In the genomic region with DNA sequence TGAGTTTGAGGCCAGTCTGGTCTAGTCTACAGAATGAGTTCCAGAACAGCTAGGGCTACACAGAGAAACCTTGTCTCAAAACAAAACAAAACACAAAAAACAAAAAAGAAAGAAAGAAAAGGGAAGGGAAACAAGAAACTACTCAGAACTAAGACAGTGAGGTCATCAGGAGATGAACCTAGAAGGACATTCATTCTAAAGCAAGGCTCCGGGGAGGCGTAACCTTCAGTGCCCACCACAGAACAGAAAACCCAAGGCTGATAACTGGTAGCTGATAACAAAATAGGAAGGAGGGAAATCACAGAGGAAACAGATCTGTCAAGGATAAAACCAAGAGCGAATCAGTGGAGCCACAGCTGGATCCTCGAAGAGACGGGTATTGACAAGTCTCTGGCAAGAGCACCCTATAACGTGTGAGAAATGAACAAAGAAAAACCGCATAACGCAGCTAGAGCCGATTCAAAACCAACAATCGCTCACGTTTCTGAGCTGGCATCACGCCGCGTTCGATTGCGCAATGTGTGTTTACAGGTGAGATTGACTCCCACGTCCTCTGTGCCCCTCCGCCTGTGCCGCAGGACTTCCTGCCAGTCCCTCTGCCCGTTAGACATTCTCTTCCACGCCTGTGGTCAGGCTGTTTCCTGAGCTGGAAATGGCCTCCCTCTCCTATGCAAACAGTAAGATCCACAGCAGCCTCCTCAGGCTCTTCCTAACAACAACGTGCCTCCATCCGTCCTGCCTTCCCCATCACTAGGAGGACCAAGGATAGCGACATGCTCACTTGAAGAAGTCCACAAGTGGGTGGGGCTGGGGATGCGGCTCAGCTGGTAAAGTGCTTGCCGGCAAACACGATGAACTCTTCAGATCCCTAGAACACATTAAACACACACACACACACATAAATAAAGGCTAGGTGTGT, we compare ENCODE assay signal across 11 mouse cellular contexts. TPM values are rescaled to one million over a fixed set of nuclear protein-coding genes. Genes with fewer than 3 reads are reported as not detected.
DNase-seq lines count a peak whose midpoint lies in the region; ATAC-seq lines count a peak whose summit lies in the region.
"Had no signal": no experiment of that assay in that cellular context is flagged by ENCODE, and none has a peak within 500 bp of the region (broad histone marks: within the 10 kb centered on the region; RNA-seq: fewer than 3 reads in every experiment).

No protein-coding gene starts in this region.

- ATAC-seq in cerebellum, adult (ENCODE audit: insufficient number of reproducible peaks, low FRiP score, low TSS enrichment), result no peak
- no peak for ATAC-seq in heart, embryonic 12.5 days (ENCODE audit: insufficient number of reproducible peaks, low FRiP score)
- ATAC-seq: hindbrain, embryonic 16.5 days had no signal

- DNase-seq in thymus, postnatal 0 days (ENCODE audit: low spot score), result peak; percentile 20
- DNase-seq in thymus, postnatal 10 days (ENCODE audit: low spot score in 2 of 2), result no peak
- peak; percentile 22 for DNase-seq in c-Kit-positive CD71-negative TER-119-negative erythroid progenitor cells, embryonic 14.5 days (ENCODE audit: low read depth)
- DNase-seq in lung, postnatal 14 days, result peak; percentile 49
- DNase-seq in thymus, postnatal 25 days, result peak; percentile 24
- no peak for DNase-seq in kidney, adult 18-20 months

- 0 out of 2 replicates have a peak, but pooled peaks cover 8% of the 10 kb centered on the region for H3K27me3 ChIP-seq in heart, embryonic 12.5 days (replicated peaks)
- H3K27me3 ChIP-seq: embryonic facial prominence, embryonic 13.5 days had no signal

- H3K27ac ChIP-seq in heart, embryonic 12.5 days (ENCODE audit: poor library complexity, severe bottlenecking), result no peak overlapping the region
- H3K27ac ChIP-seq: embryonic facial prominence, embryonic 13.5 days; layer of hippocampus, adult 2 months had no signal

- 49% methylated on average over 27 of the region's 27 CpGs for WGBS in heart, embryonic 12.5 days

- no peak overlapping the region for H3K4me3 ChIP-seq in heart, embryonic 12.5 days
- H3K4me3 ChIP-seq: embryonic facial prominence, embryonic 13.5 days; layer of hippocampus, adult 2 months had no signal

- no peaks in the 10 kb centered on the region for H3K36me3 ChIP-seq in heart, embryonic 12.5 days
- H3K36me3 ChIP-seq: embryonic facial prominence, embryonic 13.5 days had no signal

- no peaks in the 10 kb centered on the region for H3K9me3 ChIP-seq in heart, embryonic 12.5 days (replicated peaks)
- H3K9me3 ChIP-seq: embryonic facial prominence, embryonic 13.5 days had no signal

- H3K4me1 ChIP-seq in heart, embryonic 12.5 days (replicated peaks), result peaks cover 4% of the 10 kb centered on the region

- no peak overlapping the region for H3K4me2 ChIP-seq in heart, embryonic 12.5 days
- H3K4me2 ChIP-seq: embryonic facial prominence, embryonic 13.5 days had no signal

- no peak overlapping the region for H3K9ac ChIP-seq in heart, embryonic 12.5 days
- H3K9ac ChIP-seq: embryonic facial prominence, embryonic 13.5 days had no signal

RNA-seq across cellular contexts. Expression of a gene that starts 13.4 kb away (rescaled TPM):
- 74.8 and 83.2 TPM in 2 replicates for polyA plus RNA-seq in thymus, postnatal 0 days (2015; fragmentation: Nextera tagmentation; extraction: Ambion mirVana)
- polyA plus RNA-seq in heart, embryonic 12.5 days (2016; fragmentation: Nextera tagmentation; extraction: Ambion mirVana), result 58.9 and 68.8 TPM in 2 replicates

RNA-seq across cellular contexts. Expression of a gene that starts 42.8 kb away (rescaled TPM):
- 3.2 and 3.6 TPM in 2 replicates for polyA plus RNA-seq in thymus, postnatal 0 days (2015; fragmentation: Nextera tagmentation; extraction: Ambion mirVana)
- polyA plus RNA-seq in heart, embryonic 12.5 days (2016; fragmentation: Nextera tagmentation; extraction: Ambion mirVana), result 1.7 and 1.9 TPM in 2 replicates

RNA-seq across cellular contexts. Expression of a gene that starts 46.7 kb away (rescaled TPM):
- polyA plus RNA-seq in thymus, postnatal 0 days (2015; fragmentation: Nextera tagmentation; extraction: Ambion mirVana), result 66.2 and 66.9 TPM in 2 replicates
- 39.3 and 44.8 TPM in 2 replicates for polyA plus RNA-seq in heart, embryonic 12.5 days (2016; fragmentation: Nextera tagmentation; extraction: Ambion mirVana)

Comparison
In these comparisons a context has a peak if more than half of its experiments do, and no peak if none do; other contexts are left out.
1. DNase-seq: peak in thymus, postnatal 0 days (single experiment), c-Kit-positive CD71-negative TER-119-negative erythroid progenitor cells, embryonic 14.5 days (single experiment), lung, postnatal 14 days (single experiment) and thymus, postnatal 25 days (single experiment); none in thymus, postnatal 10 days (0 of 2) and kidney, adult 18-20 months (single experiment).